Mouse (Mus musculus): ENCODE data around the gene Adck1.

Gene Adck1

DNA sequence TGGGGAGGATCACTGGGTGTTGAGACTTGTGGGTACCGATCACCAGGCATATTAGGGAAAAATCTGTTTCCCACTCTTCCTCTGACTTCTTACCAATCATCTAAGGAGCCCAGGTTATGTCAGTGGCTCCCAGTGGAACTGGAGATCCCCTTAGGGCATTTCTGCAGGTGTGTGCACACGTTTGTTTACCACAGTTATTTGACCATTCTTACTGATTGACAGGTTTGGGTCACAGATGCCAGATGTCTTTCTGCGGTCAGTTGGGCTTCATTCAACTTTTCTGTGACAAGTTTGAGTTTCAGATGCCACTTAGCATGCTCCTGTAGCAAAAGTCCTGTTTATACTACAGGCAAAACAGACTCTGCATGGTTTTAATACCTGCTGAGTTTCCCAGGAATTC is 112.5 kb downstream of the Adck1 start:
- no peak for DNase-seq (ENCODE audit: low spot score in 2 of 2)

DNA sequence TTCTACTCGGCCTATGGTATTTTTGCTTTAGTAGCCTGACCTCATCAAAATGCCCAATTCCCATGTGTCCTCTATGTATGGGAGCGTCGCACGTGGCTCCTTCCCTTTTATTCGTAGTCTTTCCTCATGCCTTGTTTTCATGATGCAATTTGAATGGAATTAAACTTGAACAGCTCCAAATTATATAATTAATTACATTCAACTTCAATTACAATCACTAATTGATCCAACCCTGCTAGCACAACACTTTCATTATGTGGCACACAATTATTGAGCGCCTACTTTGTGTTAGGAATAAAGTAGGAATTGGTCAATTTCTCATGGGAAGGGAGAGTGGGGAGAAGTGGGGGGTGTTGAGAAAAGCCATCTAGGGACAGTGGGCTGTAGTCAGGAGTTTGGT is 113.4 kb downstream of the Adck1 start:
- DNase-seq (ENCODE audit: low spot score in 2 of 2), result no peak

DNA sequence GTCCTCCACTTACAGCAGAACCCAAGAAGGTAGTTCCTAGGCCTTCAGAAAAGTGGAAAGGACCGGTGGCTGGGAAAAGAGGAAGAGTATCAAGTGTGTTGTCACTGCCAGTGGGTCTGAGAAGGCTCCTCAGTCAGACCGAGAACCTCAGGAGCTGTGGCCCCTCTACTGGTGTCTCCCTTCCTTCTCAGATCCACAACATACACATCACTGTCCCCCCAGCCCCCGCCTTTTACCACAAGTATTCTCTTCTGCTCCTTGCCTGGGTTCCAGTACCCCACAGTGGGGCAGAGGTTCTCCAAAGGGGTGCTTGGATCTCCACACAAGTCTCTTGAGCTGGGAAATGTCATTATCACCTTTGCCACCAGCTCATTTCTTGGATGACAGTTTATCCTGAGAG is 115.5 kb downstream of the Adck1 start:
- DNase-seq (ENCODE audit: low spot score in 2 of 2), result no peak

DNA sequence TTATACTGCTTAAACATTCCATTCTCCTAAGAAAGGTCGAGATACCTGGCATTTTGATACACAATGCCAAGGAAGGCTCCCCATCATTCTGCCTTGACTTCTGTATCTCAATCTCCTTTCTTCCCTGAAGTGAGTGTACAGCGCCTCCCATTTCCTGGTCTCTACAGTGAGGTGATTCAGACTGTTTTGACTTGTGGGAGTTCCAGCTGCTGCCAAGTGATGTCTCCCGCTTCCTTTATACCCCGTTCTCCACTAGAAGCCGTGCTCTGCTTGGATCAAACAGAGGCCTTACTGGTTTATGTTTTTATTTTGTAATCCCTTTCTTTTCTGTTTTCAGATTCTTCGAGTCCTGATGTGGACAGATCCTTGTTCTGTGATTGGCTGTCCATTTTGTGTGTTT is 116.3 kb downstream of the Adck1 start:
- DNase-seq (ENCODE audit: low spot score in 2 of 2), result no peak

DNA sequence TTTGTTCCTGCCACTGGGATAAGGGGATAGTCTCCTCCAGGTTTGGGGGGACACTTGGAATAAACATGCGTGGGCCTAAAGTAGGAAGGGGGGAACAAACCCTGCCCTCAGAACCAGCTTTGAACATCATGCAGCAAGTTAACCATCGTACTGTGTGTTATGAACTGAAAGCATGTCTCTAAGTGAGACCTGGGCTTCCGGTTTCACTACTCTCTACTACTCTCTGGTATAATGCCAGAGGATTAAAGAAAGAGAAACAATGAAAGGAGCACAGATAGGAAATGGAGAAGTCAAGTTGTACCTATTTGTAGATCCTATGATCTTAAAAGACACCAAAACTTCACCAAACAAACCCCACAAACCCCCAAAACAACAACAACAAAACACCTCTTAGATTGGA is 121.3 kb downstream of the Adck1 start:
- no peak for DNase-seq (ENCODE audit: low spot score in 2 of 2)

DNA sequence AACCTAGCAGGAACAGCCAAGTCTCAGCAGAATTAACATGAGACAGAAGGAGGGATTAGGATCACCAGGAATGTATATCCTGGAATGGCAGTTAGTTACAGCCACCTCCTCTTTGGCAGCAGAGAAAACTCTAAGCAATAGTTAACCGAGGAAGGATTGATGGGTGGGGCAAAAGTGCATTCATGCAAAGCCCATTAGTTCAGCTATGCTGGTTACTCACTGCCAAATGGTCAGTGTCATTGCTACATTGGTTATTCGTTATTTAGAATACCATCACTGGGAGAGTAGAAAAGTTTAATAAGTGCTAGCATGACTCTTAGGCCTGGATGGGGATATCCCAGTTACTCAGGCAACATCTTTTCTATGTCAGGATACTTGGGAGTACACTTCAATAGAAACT is 130.5 kb downstream of the Adck1 start:
- DNase-seq (ENCODE audit: low spot score in 2 of 2), result no peak

Data from frontal cortex, postnatal 10 days (tissue).